Mouse (Mus musculus) cerebellum, postnatal 4 days (tissue): ENCODE data around the gene Gpx3.
"Not testable (repeated sequence)": the region's sequence is repeated elsewhere in the genome, so short reads cannot be mapped to it uniquely, and the experiment has no call there.

Experiments
- DNase-seq, 2 experiments: peaks; one replicate each; pipeline ENCODE4 v3.0.0; 2022; ENCODE audit warnings: low spot score in 2 of 2, mixed read lengths in 1 of 2

Gpx3 gene

GRCm38 (mm10) chr11:54881051-54881474, 21.2 kb upstream of the Gpx3 start:
- DNase-seq = no peak

- no peak for DNase-seq
Measured at GRCm38 (mm10) chr11:54882671-54883070, 19.6 kb upstream of the Gpx3 start.

GRCm38 (mm10) chr11:54884197-54884828, 17.9 kb upstream of the Gpx3 start:
- DNase-seq = no peak

GRCm38 (mm10) chr11:54884937-54885336, 17.3 kb upstream of the Gpx3 start:
- DNase-seq = no peak

GRCm38 (mm10) chr11:54885406-54885805, 16.8 kb upstream of the Gpx3 start:
- DNase-seq = no peak

GRCm38 (mm10) chr11:54887927-54888326, 14.3 kb upstream of the Gpx3 start:
- DNase-seq = no peak

- DNase-seq = no peak
Measured at GRCm38 (mm10) chr11:54891341-54891740, 10.9 kb upstream of the Gpx3 start.

- no peak for DNase-seq
Measured at GRCm38 (mm10) chr11:54892091-54892490, 10.2 kb upstream of the Gpx3 start.

GRCm38 (mm10) chr11:54894589-54894988, 7.7 kb upstream of the Gpx3 start:
- DNase-seq = no peak

GRCm38 (mm10) chr11:54896646-54897045, 5.6 kb upstream of the Gpx3 start:
- DNase-seq = not testable (repeated sequence)

- no peak for DNase-seq
Measured at GRCm38 (mm10) chr11:54897470-54897869, 4.8 kb upstream of the Gpx3 start.

- no peak for DNase-seq
Measured at GRCm38 (mm10) chr11:54899657-54900056, 2.6 kb upstream of the Gpx3 start.

GRCm38 (mm10) chr11:54903339-54903738, 1.1 kb downstream of the Gpx3 start:
- no peak for DNase-seq

GRCm38 (mm10) chr11:54903940-54904706, 1.9 kb downstream of the Gpx3 start:
- DNase-seq = no peak

- no peak for DNase-seq
Measured at GRCm38 (mm10) chr11:54905086-54905485, 2.8 kb downstream of the Gpx3 start.

- DNase-seq = no peak
Measured at GRCm38 (mm10) chr11:54905931-54906330, 3.7 kb downstream of the Gpx3 start.

- DNase-seq = no peak
Measured at GRCm38 (mm10) chr11:54906466-54906865, 4.2 kb downstream of the Gpx3 start.

GRCm38 (mm10) chr11:54907259-54907658, 5.0 kb downstream of the Gpx3 start:
- no peak for DNase-seq

- no peak for DNase-seq
Measured at GRCm38 (mm10) chr11:54909273-54909672, 7.0 kb downstream of the Gpx3 start.

GRCm38 (mm10) chr11:54910081-54910665, 7.9 kb downstream of the Gpx3 start:
- DNase-seq = no peak

- DNase-seq = no peak
Measured at GRCm38 (mm10) chr11:54911201-54911600, 8.9 kb downstream of the Gpx3 start.

- DNase-seq = no peak
Measured at GRCm38 (mm10) chr11:54911671-54912502, 9.6 kb downstream of the Gpx3 start.
